ENCODE assay signal across 8 mouse cellular contexts in the genomic region with DNA sequence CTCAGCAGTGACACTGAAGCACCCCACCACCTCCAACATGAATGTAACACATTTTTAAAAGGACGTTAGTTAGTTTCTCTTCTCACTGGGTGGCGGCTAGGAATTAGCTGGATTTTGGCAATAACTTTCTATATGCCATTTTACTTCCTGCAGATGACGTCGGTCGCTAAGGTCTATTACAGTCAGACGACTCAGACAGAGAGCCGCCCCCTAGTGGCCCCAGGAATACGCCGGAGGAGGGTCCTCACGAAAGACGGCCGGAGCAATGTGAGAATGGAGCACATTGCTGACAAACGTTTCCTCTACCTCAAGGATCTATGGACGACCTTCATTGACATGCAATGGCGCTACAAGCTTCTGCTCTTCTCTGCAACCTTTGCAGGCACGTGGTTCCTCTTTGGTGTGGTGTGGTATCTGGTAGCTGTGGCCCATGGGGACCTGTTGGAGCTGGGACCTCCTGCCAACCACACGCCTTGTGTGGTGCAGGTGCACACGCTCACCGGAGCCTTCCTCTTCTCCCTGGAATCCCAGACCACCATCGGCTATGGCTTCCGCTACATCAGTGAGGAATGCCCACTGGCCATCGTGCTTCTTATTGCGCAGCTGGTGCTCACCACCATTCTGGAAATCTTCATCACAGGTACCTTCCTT. TPM values are rescaled to one million over a fixed set of nuclear protein-coding genes. Genes with fewer than 3 reads are reported as not detected.
DNase-seq lines count a peak whose midpoint lies in the region; ATAC-seq and TF ChIP-seq lines count a peak whose summit lies in the region.

No protein-coding gene starts in this region.

- H3K9ac ChIP-seq in liver, adult 2 months (ENCODE audit: low read depth, low read length), result no peak overlapping the region
- H3K9ac ChIP-seq in midbrain, postnatal 0 days (replicated peaks; ENCODE audit: low read length, poor library complexity, severe bottlenecking), result no peak overlapping the region

- WGBS in liver, adult 2 months, result 29% methylated on average over 23 of the region's 23 CpGs
- WGBS in midbrain, postnatal 0 days, result 31% methylated on average over 23 of the region's 23 CpGs

- no peaks in the 10 kb centered on the region for H3K27me3 ChIP-seq in liver, adult 2 months (ENCODE audit: control insufficient read depth, insufficient read depth, low read length)
- H3K27me3 ChIP-seq in midbrain, postnatal 0 days (ENCODE audit: insufficient read depth, low read length), result no peaks in the 10 kb centered on the region

- peak; percentile 50 for TF ChIP-seq CTCF in liver, adult 2 months (IDR thresholded peaks at IDR 0.05; ENCODE audit: low read depth, low read length)
- peak; percentile 74 for TF ChIP-seq CTCF in midbrain, postnatal 0 days (IDR thresholded peaks at IDR 0.05)

- no peaks in the 10 kb centered on the region for H3K9me3 ChIP-seq in midbrain, postnatal 0 days (ENCODE audit: low read length)

- no peaks in the 10 kb centered on the region for H3K36me3 ChIP-seq in liver, adult 2 months (ENCODE audit: control insufficient read depth, insufficient read depth, low read length)
- no peaks in the 10 kb centered on the region for H3K36me3 ChIP-seq in midbrain, postnatal 0 days (ENCODE audit: insufficient read depth, low read length)

- H3K4me2 ChIP-seq in midbrain, postnatal 0 days (ENCODE audit: low read depth, low read length, poor library complexity, severe bottlenecking), result peak overlapping the region; percentile 7; the same call in 1 of the 2 replicates

- H3K4me1 ChIP-seq in liver, adult 2 months (ENCODE audit: control insufficient read depth, insufficient read depth, low read length), result peaks cover 3% of the 10 kb centered on the region; the same call in 1 of the 2 replicates
- H3K4me1 ChIP-seq in midbrain, postnatal 0 days (ENCODE audit: insufficient read depth, low read length), result no peaks in the 10 kb centered on the region

- no peak overlapping the region for H3K27ac ChIP-seq in liver, adult 2 months (replicated peaks; ENCODE audit: insufficient read depth, low read depth, low read length)
- H3K27ac ChIP-seq in midbrain, postnatal 0 days (ENCODE audit: low read depth, low read length), result no peak overlapping the region

- H3K79me2 ChIP-seq in liver, adult 2 months (ENCODE audit: control insufficient read depth, insufficient read depth, low read length), result no peaks in the 10 kb centered on the region

- H3K4me3 ChIP-seq in liver, adult 2 months (ENCODE audit: insufficient read depth, low read depth, low read length), result no peak overlapping the region
- H3K4me3 ChIP-seq in midbrain, postnatal 0 days (ENCODE audit: low read depth, low read length), result no peak overlapping the region

- TF ChIP-seq POLR2A in liver, adult 2 months (IDR thresholded peaks at IDR 0.05; ENCODE audit: extremely low read depth, insufficient read depth, low read length), result no peak

- ATAC-seq in CD4-positive, CD25-positive, alpha-beta regulatory T cell, adult 4 months, result peak; percentile 97
- ATAC-seq in hematopoietic stem cell, adult 5-6 weeks (replicated peaks in 1 of 2; ENCODE audit: insufficient read depth in 1 of 2, low FRiP score in 2 of 2, low TSS enrichment in 1 of 2, low read depth in 1 of 2, poor library complexity in 2 of 2, severe bottlenecking in 2 of 2), result peak; percentile 68
- peak; percentile 65 for ATAC-seq in midbrain, postnatal 0 days (ENCODE audit: low FRiP score)

- DNase-seq in adrenal gland, adult 18-20 months (ENCODE audit: low spot score in 2 of 2), result peak; percentile 32 to 41
- DNase-seq in adrenal gland, postnatal 4 days (ENCODE audit: low spot score in 2 of 2), result no peak
- peak; percentile 83 for DNase-seq in embryo, embryonic 11 days
- no peak for DNase-seq in liver, adult 2 months (ENCODE audit: extremely low read depth, low read depth, low spot score)
- peak; percentile 58 for DNase-seq in midbrain, postnatal 0 days (ENCODE audit: low spot score)
- peak; percentile 73 to 90 for DNase-seq in thymus, postnatal 10 days (ENCODE audit: low spot score in 2 of 2)

RNA-seq across cellular contexts. Expression of gene Pigm, which starts 7.5 kb away (rescaled TPM):
- 10 to 100 TPM in 1 of 2 experiments, 1 to 10 TPM in 1; 9.3 to 11.5 TPM for total RNA-seq in adrenal gland, adult 18-20 months (2021)
- 10 to 100 TPM; 18.1 to 19.9 TPM for total RNA-seq in adrenal gland, postnatal 4 days (2021)
- 1 to 10 TPM; 3.6 to 6.0 TPM for polyA plus RNA-seq in CD4-positive, CD25-positive, alpha-beta regulatory T cell, adult 4 months (2017; shearing (Covaris generic))
- total RNA-seq in hematopoietic stem cell, adult 5-6 weeks (2017), result 17.4 and 19.5 TPM in 2 replicates
- 3.6 and 3.7 TPM in 2 replicates for total RNA-seq in liver, adult 2 months (2014; rRNA removed)
- polyA plus RNA-seq in liver, adult 2 months (2012; rRNA removed), result 2.9 and 4.4 TPM in 2 replicates
- total RNA-seq in midbrain, postnatal 0 days (2014; rRNA removed), result 11.5 and 16.4 TPM in 2 replicates
- 2.2 and 2.6 TPM in 2 replicates for polyA plus RNA-seq in midbrain, postnatal 0 days (2015; fragmentation: Nextera tagmentation; extraction: Ambion mirVana)

RNA-seq across cellular contexts. Expression of gene Kcnj10, which starts 27.9 kb away (rescaled TPM):
- total RNA-seq in adrenal gland, adult 18-20 months (2021), result 1 to 10 TPM; 1.3 to 1.5 TPM
- 1 to 10 TPM; 1.8 to 4.5 TPM for total RNA-seq in adrenal gland, postnatal 4 days (2021)
- polyA plus RNA-seq in CD4-positive, CD25-positive, alpha-beta regulatory T cell, adult 4 months (2017; shearing (Covaris generic)), result not detected
- total RNA-seq in hematopoietic stem cell, adult 5-6 weeks (2017), result 0.38 TPM in 1 of 2 replicates, not detected in the other
- 0.37 and 0.47 TPM in 2 replicates for total RNA-seq in liver, adult 2 months (2014; rRNA removed)
- polyA plus RNA-seq in liver, adult 2 months (2012; rRNA removed), result 0.34 and 0.39 TPM in 2 replicates
- total RNA-seq in midbrain, postnatal 0 days (2014; rRNA removed), result 6.1 and 6.6 TPM in 2 replicates
- 3.6 and 3.9 TPM in 2 replicates for polyA plus RNA-seq in midbrain, postnatal 0 days (2015; fragmentation: Nextera tagmentation; extraction: Ambion mirVana)

RNA-seq across cellular contexts. Expression of gene Kcnj9, which starts 39.8 kb away (rescaled TPM):
- total RNA-seq in adrenal gland, adult 18-20 months (2021), result under 1 TPM in 1 of 2 experiments, not detected in 1; 0.22 TPM
- total RNA-seq in adrenal gland, postnatal 4 days (2021), result under 1 TPM; 0.11 to 0.20 TPM
- polyA plus RNA-seq in CD4-positive, CD25-positive, alpha-beta regulatory T cell, adult 4 months (2017; shearing (Covaris generic)), result not detected
- total RNA-seq in hematopoietic stem cell, adult 5-6 weeks (2017), result not detected in 2 replicates
- 0.09 and 0.20 TPM in 2 replicates for total RNA-seq in liver, adult 2 months (2014; rRNA removed)
- 0.02 and 0.09 TPM in 2 replicates for polyA plus RNA-seq in liver, adult 2 months (2012; rRNA removed)
- 13.9 and 14.1 TPM in 2 replicates for total RNA-seq in midbrain, postnatal 0 days (2014; rRNA removed)
- 5.8 and 6.7 TPM in 2 replicates for polyA plus RNA-seq in midbrain, postnatal 0 days (2015; fragmentation: Nextera tagmentation; extraction: Ambion mirVana)

Comparison
In these comparisons a context has a peak if more than half of its experiments do, and no peak if none do; other contexts are left out.
1. DNase-seq: peak in adrenal gland, adult 18-20 months (2 of 2), embryo, embryonic 11 days (single experiment), midbrain, postnatal 0 days (single experiment) and thymus, postnatal 10 days (2 of 2); none in adrenal gland, postnatal 4 days (0 of 2) and liver, adult 2 months (single experiment).
2. RNA of gene Kcnj9, which starts 39.8 kb away (total RNA-seq): 13.9 to 14.1 TPM in midbrain, postnatal 0 days; 0.22 TPM in adrenal gland, adult 18-20 months, 0.11 to 0.20 TPM in adrenal gland, postnatal 4 days, 0.09 to 0.20 TPM in liver, adult 2 months and not detected in hematopoietic stem cell, adult 5-6 weeks; every median in the first group is over 10 times any median in the second.
3. Peak in every context shown above with its lines, with median percentiles within 50 percentile points of each other: ATAC-seq.